Mouse (Mus musculus): ENCODE results near the gene Plgrkt. TPM values are rescaled to one million over a fixed set of nuclear protein-coding genes. Genes with fewer than 3 reads are reported as not detected.

The Plgrkt gene
- polyA plus RNA-seq, 1 experiment from 2014 or later, result 51.5 TPM

GRCm38 (mm10) chr19:29350991-29351390 lies 16.2 kb downstream of the Plgrkt start:
- peaks cover 5% of the 10 kb centered on the region; the same call in 1 of the 2 replicates for H3K36me3 ChIP-seq
- H3K27ac ChIP-seq, result no peak overlapping the region
- H3K27me3 ChIP-seq, result no peaks in the 10 kb centered on the region
- no peaks in the 10 kb centered on the region for H3K4me1 ChIP-seq (replicated peaks)
- 66% methylated on average over 5 of the region's 5 CpGs for WGBS
- no peak overlapping the region for H3K4me2 ChIP-seq
- H3K9me3 ChIP-seq, result no peaks in the 10 kb centered on the region
- ATAC-seq (ENCODE audit: insufficient number of reproducible peaks, insufficient read depth, low FRiP score, low TSS enrichment, low read depth), result no peak
- no peak overlapping the region for H3K9ac ChIP-seq (replicated peaks)
- no peak overlapping the region for H3K4me3 ChIP-seq (replicated peaks)

- 82% methylated on average over 6 of the region's 6 CpGs for WGBS
- ATAC-seq (ENCODE audit: insufficient number of reproducible peaks, insufficient read depth, low FRiP score, low TSS enrichment, low read depth), result no peak
- no peaks in the 10 kb centered on the region for H3K9me3 ChIP-seq
- H3K4me3 ChIP-seq (replicated peaks), result no peak overlapping the region
- no peaks in the 10 kb centered on the region for H3K27me3 ChIP-seq
- H3K4me1 ChIP-seq (replicated peaks), result no peaks in the 10 kb centered on the region
- no peak overlapping the region for H3K9ac ChIP-seq (replicated peaks)
- peaks cover 5% of the 10 kb centered on the region; the same call in 1 of the 2 replicates for H3K36me3 ChIP-seq
- H3K27ac ChIP-seq, result no peak overlapping the region
- H3K4me2 ChIP-seq, result no peak overlapping the region
Observed at GRCm38 (mm10) chr19:29345636-29346035, 21.6 kb downstream of the Plgrkt start.

GRCm38 (mm10) chr19:29344868-29345267 lies 22.3 kb downstream of the Plgrkt start:
- Histone ChIP-seq H3K9me3 (no peaks in the 10 kb centered on the region), H3K36me3 (peaks cover 2% of the 10 kb centered on the region; the same call in 1 of the 2 replicates), H3K4me3 (replicated peaks) (no peak overlapping the region), H3K27me3 (no peaks in the 10 kb centered on the region), H3K9ac (replicated peaks) (no peak overlapping the region), H3K4me1 (replicated peaks) (no peaks in the 10 kb centered on the region), H3K4me2 (no peak overlapping the region), H3K27ac (no peak overlapping the region)
- ATAC-seq (ENCODE audit: insufficient number of reproducible peaks, insufficient read depth, low FRiP score, low TSS enrichment, low read depth), result no peak

GRCm38 (mm10) chr19:29342281-29342680 lies 24.9 kb downstream of the Plgrkt start:
- H3K27ac ChIP-seq, result no peak overlapping the region
- ATAC-seq (ENCODE audit: insufficient number of reproducible peaks, insufficient read depth, low FRiP score, low TSS enrichment, low read depth), result no peak
- WGBS, result 78% methylated on average over 6 of the region's 6 CpGs
- no peaks in the 10 kb centered on the region for H3K27me3 ChIP-seq
- H3K4me1 ChIP-seq (replicated peaks), result no peaks in the 10 kb centered on the region
- no peak overlapping the region for H3K4me2 ChIP-seq
- no peaks in the 10 kb centered on the region for H3K9me3 ChIP-seq
- no peak overlapping the region for H3K4me3 ChIP-seq (replicated peaks)
- H3K36me3 ChIP-seq, result no peaks in the 10 kb centered on the region
- H3K9ac ChIP-seq (replicated peaks), result no peak overlapping the region

- no peaks in the 10 kb centered on the region for H3K4me1 ChIP-seq (replicated peaks)
- H3K27me3 ChIP-seq, result no peaks in the 10 kb centered on the region
- H3K9me3 ChIP-seq, result no peaks in the 10 kb centered on the region
- H3K36me3 ChIP-seq, result no peaks in the 10 kb centered on the region
- no peak overlapping the region for H3K4me3 ChIP-seq (replicated peaks)
- no peak overlapping the region for H3K9ac ChIP-seq (replicated peaks)
- no peak for ATAC-seq (ENCODE audit: insufficient number of reproducible peaks, insufficient read depth, low FRiP score, low TSS enrichment, low read depth)
- WGBS, result 93% methylated on average over 4 of the region's 4 CpGs
- no peak overlapping the region for H3K4me2 ChIP-seq
- H3K27ac ChIP-seq, result no peak overlapping the region
Observed at GRCm38 (mm10) chr19:29341029-29341428, 26.2 kb downstream of the Plgrkt start.

- no peaks in the 10 kb centered on the region for H3K36me3 ChIP-seq
- no peak overlapping the region for H3K4me2 ChIP-seq
- no peak overlapping the region for H3K9ac ChIP-seq (replicated peaks)
- no peaks in the 10 kb centered on the region for H3K9me3 ChIP-seq
- H3K27me3 ChIP-seq, result peaks cover 8% of the 10 kb centered on the region; the same call in 1 of the 2 replicates
- ATAC-seq (ENCODE audit: insufficient number of reproducible peaks, insufficient read depth, low FRiP score, low TSS enrichment, low read depth), result no peak
- H3K4me3 ChIP-seq (replicated peaks), result no peak overlapping the region
- 82% methylated on average over 2 of the region's 2 CpGs for WGBS
- peaks cover 8% of the 10 kb centered on the region for H3K4me1 ChIP-seq (replicated peaks)
- H3K27ac ChIP-seq, result no peak overlapping the region
Observed at GRCm38 (mm10) chr19:29336624-29337023, 30.6 kb downstream of the Plgrkt start.

GRCm38 (mm10) chr19:29334068-29334745 lies 33.0 kb downstream of the Plgrkt start, which contains the start of gene Rln1:
TSS of gene Rln1 (minus strand) at chr19:29334670.
- Histone ChIP-seq H3K27ac (no peak within 1 kb of the TSS), H3K4me3 (replicated peaks) (peak within 1 kb of the TSS; percentile 41)
- peak; percentile 47; the same call in 1 of the 2 replicates for ATAC-seq (ENCODE audit: insufficient number of reproducible peaks, insufficient read depth, low FRiP score, low TSS enrichment, low read depth)

GRCm38 (mm10) chr19:29326822-29327552 lies 40.2 kb downstream of the Plgrkt start:
- no peak overlapping the region for H3K9ac ChIP-seq (replicated peaks)
- H3K4me1 ChIP-seq (replicated peaks), result 0 out of 2 replicates have a peak, but pooled peaks cover 7% of the 10 kb centered on the region
- H3K36me3 ChIP-seq, result no peaks in the 10 kb centered on the region
- H3K27ac ChIP-seq, result no peak overlapping the region
- no peaks in the 10 kb centered on the region for H3K9me3 ChIP-seq
- no peak for ATAC-seq (ENCODE audit: insufficient number of reproducible peaks, insufficient read depth, low FRiP score, low TSS enrichment, low read depth)
- 83% methylated on average over 13 of the region's 13 CpGs for WGBS
- no peak overlapping the region for H3K4me3 ChIP-seq (replicated peaks)
- no peak overlapping the region for H3K4me2 ChIP-seq
- H3K27me3 ChIP-seq, result peaks cover 3% of the 10 kb centered on the region; the same call in 1 of the 2 replicates

More at GRCm38 (mm10) chr19:29334068-29334745, 33.0 kb downstream of the Plgrkt start, which contains the start of gene Rln1:
- H3K9me3 ChIP-seq, result no peaks in the 10 kb centered on the region
- H3K36me3 ChIP-seq, result no peaks in the 10 kb centered on the region
- peak within 1 kb of the TSS; percentile 79 for H3K4me2 ChIP-seq
- 2% methylated on average over 23 of the region's 23 CpGs for WGBS
- peak within 1 kb of the TSS; percentile 60 for H3K9ac ChIP-seq (replicated peaks)
- peaks cover 8% of the 10 kb centered on the region; the same call in 1 of the 2 replicates for H3K27me3 ChIP-seq
- H3K4me1 ChIP-seq (replicated peaks), result peaks cover 8% of the 10 kb centered on the region

- peaks cover 3% of the 10 kb centered on the region; the same call in 1 of the 2 replicates for H3K27me3 ChIP-seq
- no peaks in the 10 kb centered on the region for H3K9me3 ChIP-seq
- H3K36me3 ChIP-seq, result no peaks in the 10 kb centered on the region
- no peak overlapping the region for H3K9ac ChIP-seq (replicated peaks)
- no peak overlapping the region for H3K27ac ChIP-seq
- H3K4me3 ChIP-seq (replicated peaks), result no peak overlapping the region
- WGBS, result 92% methylated on average over 4 of the region's 4 CpGs
- ATAC-seq (ENCODE audit: insufficient number of reproducible peaks, insufficient read depth, low FRiP score, low TSS enrichment, low read depth), result no peak
- 0 out of 2 replicates have a peak, but pooled peaks cover 7% of the 10 kb centered on the region for H3K4me1 ChIP-seq (replicated peaks)
- H3K4me2 ChIP-seq, result no peak overlapping the region
Observed at GRCm38 (mm10) chr19:29326396-29326795, 40.8 kb downstream of the Plgrkt start.

- peaks cover 3% of the 10 kb centered on the region; the same call in 1 of the 2 replicates for H3K27me3 ChIP-seq
- H3K9me3 ChIP-seq, result no peaks in the 10 kb centered on the region
- H3K4me1 ChIP-seq (replicated peaks), result 0 out of 2 replicates have a peak, but pooled peaks cover 7% of the 10 kb centered on the region
- no peak overlapping the region for H3K27ac ChIP-seq
- 65% methylated on average over 9 of the region's 9 CpGs for WGBS
- ATAC-seq (ENCODE audit: insufficient number of reproducible peaks, insufficient read depth, low FRiP score, low TSS enrichment, low read depth), result no peak
- H3K36me3 ChIP-seq, result no peaks in the 10 kb centered on the region
- peak overlapping the region; percentile 58 for H3K4me2 ChIP-seq
- H3K4me3 ChIP-seq (replicated peaks), result peak overlapping the region; percentile 45
- H3K9ac ChIP-seq (replicated peaks), result no peak overlapping the region
Observed at GRCm38 (mm10) chr19:29325852-29326180, 41.4 kb downstream of the Plgrkt start.

GRCm38 (mm10) chr19:29325053-29325851 lies 41.9 kb downstream of the Plgrkt start, which contains the start of gene Insl6:
TSS of gene Insl6 (minus strand) at chr19:29325356.
- Histone ChIP-seq H3K9ac (replicated peaks) (peak within 1 kb of the TSS; percentile 18; the same call in 1 of the 2 replicates), H3K36me3 (no peaks in the 10 kb centered on the region), H3K27ac (no peak within 1 kb of the TSS), H3K4me2 (peak within 1 kb of the TSS; percentile 58), H3K4me3 (replicated peaks) (peak within 1 kb of the TSS; percentile 45), H3K4me1 (replicated peaks) (0 out of 2 replicates have a peak, but pooled peaks cover 7% of the 10 kb centered on the region), H3K9me3 (no peaks in the 10 kb centered on the region), H3K27me3 (peaks cover 3% of the 10 kb centered on the region; the same call in 1 of the 2 replicates)
- WGBS, result 2% methylated on average over 31 of the region's 31 CpGs
- peak; percentile 94 for ATAC-seq (ENCODE audit: insufficient number of reproducible peaks, insufficient read depth, low FRiP score, low TSS enrichment, low read depth)

Data from limb, embryonic 12.5 days (tissue).